Mouse (Mus musculus): ENCODE measurements at regions not wholly inside any gene's neighbourhood (a gene's known extent, or its start where the extent isn't known, plus 50 kb on each side); places are given as distances from the start of the nearest gene placed in this dataset.

DNA sequence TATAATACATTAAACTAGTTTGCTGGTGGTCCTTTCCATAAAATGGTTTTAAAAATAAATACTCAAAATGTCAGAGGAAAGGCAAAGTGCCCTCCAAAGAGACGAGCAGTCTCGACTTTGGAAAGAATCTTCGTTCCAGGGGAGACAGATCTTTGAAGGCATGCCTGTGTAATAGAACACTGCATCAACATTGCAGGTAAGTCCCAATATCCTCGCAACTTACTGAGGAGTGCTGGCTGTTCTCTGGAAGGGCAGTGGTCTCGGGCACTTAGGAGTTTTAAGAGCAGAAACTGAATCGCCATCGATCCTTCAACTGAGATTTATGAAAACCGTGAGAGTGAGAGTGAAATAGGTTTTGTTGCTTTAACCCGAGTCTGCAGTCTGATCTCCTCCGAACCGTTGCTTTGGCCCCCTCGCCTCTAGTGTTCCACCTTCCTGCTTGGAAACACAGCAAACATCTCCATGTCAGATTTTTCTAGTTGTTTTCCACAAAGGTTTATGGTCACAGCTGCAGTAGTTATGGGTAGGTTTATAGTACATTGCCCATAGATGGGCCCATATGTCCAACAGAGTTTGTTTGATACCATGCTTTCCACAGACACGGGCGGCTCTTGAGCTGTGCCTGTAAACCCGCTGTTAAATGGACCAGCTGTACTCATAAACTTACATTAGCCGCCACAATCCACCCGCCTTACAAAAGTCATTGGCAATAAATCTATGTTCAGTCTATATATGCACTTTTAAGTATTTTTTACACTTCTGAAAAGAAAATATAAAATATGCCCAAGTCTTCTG lies 181.6 kb upstream of the Eya4 start:
- WGBS, result 94% methylated on average over 17 of the region's 17 CpGs
- Histone ChIP-seq H3K4me3 (no peak overlapping the region), H3K36me3 (no peaks in the 10 kb centered on the region), H3K27ac (no peak overlapping the region), H3K9ac (no peak overlapping the region), H3K27me3 (no peaks in the 10 kb centered on the region), H3K4me1 (replicated peaks) (no peaks in the 10 kb centered on the region), H3K9me3 (no peaks in the 10 kb centered on the region), H3K4me2 (no peak overlapping the region)
- no peak for ATAC-seq (ENCODE audit: low FRiP score)

DNA sequence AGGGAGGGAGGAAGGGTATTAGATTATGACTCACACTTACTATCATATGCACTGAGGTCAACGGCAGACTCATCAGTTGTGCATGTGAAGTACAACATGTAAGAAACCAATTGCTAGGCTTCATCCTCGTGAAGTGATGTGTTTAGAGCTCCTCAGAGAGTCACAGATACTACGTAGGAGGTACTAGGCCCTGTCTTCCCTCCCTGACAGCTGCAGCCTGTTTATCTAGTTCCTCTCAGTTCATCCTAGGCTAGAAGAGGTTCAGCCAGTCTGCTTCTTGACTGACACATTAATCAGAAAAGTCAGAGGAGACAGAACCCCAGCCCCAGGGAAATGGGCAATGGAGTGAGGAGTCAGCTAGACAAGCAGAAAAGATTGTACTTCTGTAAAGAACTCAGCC lies 180.1 kb upstream of the Eya4 start:
- no peak overlapping the region for H3K4me2 ChIP-seq
- H3K27me3 ChIP-seq, result no peaks in the 10 kb centered on the region
- no peaks in the 10 kb centered on the region for H3K4me1 ChIP-seq (replicated peaks)
- H3K9ac ChIP-seq, result no peak overlapping the region
- no peak overlapping the region for H3K27ac ChIP-seq
- no peaks in the 10 kb centered on the region for H3K9me3 ChIP-seq
- ATAC-seq (ENCODE audit: low FRiP score), result no peak
- H3K36me3 ChIP-seq, result no peaks in the 10 kb centered on the region
- H3K4me3 ChIP-seq, result no peak overlapping the region
- WGBS, result 85% methylated on average over 3 of the region's 3 CpGs

DNA sequence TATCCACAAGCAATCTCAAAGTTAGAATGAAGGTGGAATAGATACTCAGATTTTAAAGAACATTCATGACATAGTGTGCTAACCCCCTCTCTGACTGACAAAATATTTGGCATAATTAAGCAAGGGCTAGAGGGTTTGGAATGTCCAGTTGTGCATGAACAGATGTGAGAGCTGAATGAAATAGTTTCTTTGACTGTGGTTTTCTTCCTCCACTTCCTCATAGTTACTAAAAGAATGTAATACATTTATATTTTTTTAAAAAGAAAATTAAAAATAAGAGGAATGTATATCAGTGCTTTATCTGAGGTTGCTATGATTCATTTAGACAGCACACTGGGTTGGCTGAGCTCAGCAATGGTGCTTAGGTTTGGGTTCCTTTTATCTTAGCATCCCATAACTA lies 176.2 kb upstream of the Eya4 start:
- Histone ChIP-seq H3K9me3 (no peaks in the 10 kb centered on the region), H3K4me3 (no peak overlapping the region), H3K36me3 (no peaks in the 10 kb centered on the region), H3K27me3 (no peaks in the 10 kb centered on the region), H3K4me2 (no peak overlapping the region), H3K9ac (no peak overlapping the region), H3K27ac (no peak overlapping the region), H3K4me1 (replicated peaks) (no peaks in the 10 kb centered on the region)
- no peak for ATAC-seq (ENCODE audit: low FRiP score)

- H3K27me3 ChIP-seq, result no peaks in the 10 kb centered on the region
- no peak for ATAC-seq (ENCODE audit: low FRiP score)
- 73% methylated on average over 1 of the region's 1 CpGs for WGBS
- no peak overlapping the region for H3K9ac ChIP-seq
- H3K4me1 ChIP-seq (replicated peaks), result no peaks in the 10 kb centered on the region
- no peak overlapping the region for H3K4me2 ChIP-seq
- H3K4me3 ChIP-seq, result no peak overlapping the region
- H3K27ac ChIP-seq, result no peak overlapping the region
- H3K36me3 ChIP-seq, result no peaks in the 10 kb centered on the region
- no peaks in the 10 kb centered on the region for H3K9me3 ChIP-seq
Observed at GRCm38 (mm10) chr10:23522664-23523063, 172.1 kb upstream of the Eya4 start.

DNA sequence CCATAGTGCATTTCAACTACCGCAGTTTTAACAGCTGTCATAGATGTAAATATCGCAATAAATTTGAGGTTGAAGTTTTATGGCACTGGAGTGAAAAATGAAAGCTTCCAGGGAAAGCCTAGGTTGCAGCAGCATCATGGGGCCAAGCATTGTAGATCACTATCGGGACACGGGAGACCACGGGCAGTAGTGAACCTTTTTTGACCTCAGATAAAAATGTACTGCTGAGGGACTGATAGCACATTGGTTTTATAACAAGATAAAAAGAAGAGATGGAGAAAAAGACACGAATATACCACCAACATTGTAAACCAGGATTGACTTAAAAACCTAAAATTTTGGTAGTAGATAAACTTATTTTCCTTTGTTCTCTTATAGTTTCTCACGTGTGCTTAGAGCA lies 143.1 kb upstream of the Eya4 start:
- no peak for ATAC-seq (ENCODE audit: low FRiP score)
- Histone ChIP-seq H3K27me3 (no peaks in the 10 kb centered on the region), H3K4me1 (replicated peaks) (no peaks in the 10 kb centered on the region), H3K4me2 (no peak overlapping the region), H3K36me3 (no peaks in the 10 kb centered on the region), H3K27ac (no peak overlapping the region), H3K9me3 (no peaks in the 10 kb centered on the region), H3K9ac (no peak overlapping the region), H3K4me3 (no peak overlapping the region)
- 92% methylated on average over 7 of the region's 7 CpGs for WGBS

GRCm38 (mm10) chr10:23492971-23493370 lies 142.4 kb upstream of the Eya4 start:
- Histone ChIP-seq H3K9me3 (no peaks in the 10 kb centered on the region), H3K4me1 (replicated peaks) (no peaks in the 10 kb centered on the region), H3K27ac (no peak overlapping the region), H3K4me3 (no peak overlapping the region), H3K9ac (no peak overlapping the region), H3K36me3 (no peaks in the 10 kb centered on the region), H3K4me2 (no peak overlapping the region), H3K27me3 (no peaks in the 10 kb centered on the region)
- ATAC-seq (ENCODE audit: low FRiP score), result no peak
- WGBS, result 75% methylated on average over 5 of the region's 5 CpGs

- 78% methylated on average over 3 of the region's 3 CpGs for WGBS
Observed at GRCm38 (mm10) chr10:23488996-23489395, 138.4 kb upstream of the Eya4 start.

DNA sequence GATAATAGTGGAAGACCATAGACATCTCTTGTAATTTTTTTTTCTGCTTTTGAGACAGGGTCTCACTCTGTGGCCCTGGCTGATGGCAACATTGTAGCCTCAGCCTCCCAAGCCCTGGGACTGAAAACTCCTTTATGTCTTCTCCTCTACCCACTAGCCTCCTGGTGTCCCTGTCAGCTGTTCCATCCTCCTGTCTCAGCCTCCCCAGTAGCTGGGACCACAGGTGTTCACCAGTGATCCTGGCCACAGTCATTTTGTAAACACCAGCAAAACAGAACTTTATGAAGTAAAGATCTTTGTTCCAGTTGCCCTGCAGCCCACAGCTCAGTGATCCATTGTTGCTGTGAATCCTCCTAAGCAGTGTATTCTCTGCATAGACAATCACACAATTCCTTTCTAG lies 129.9 kb upstream of the Eya4 start:
- no peak overlapping the region for H3K4me3 ChIP-seq
- H3K27me3 ChIP-seq, result no peaks in the 10 kb centered on the region
- H3K9ac ChIP-seq, result no peak overlapping the region
- H3K27ac ChIP-seq, result no peak overlapping the region
- H3K4me2 ChIP-seq, result no peak overlapping the region
- no peaks in the 10 kb centered on the region for H3K4me1 ChIP-seq (replicated peaks)
- no peak for ATAC-seq (ENCODE audit: low FRiP score)
- no peaks in the 10 kb centered on the region for H3K9me3 ChIP-seq
- no peaks in the 10 kb centered on the region for H3K36me3 ChIP-seq

More at GRCm38 (mm10) chr10:23488996-23489395, 138.4 kb upstream of the Eya4 start:
- no peaks in the 10 kb centered on the region for H3K27me3 ChIP-seq
- H3K4me1 ChIP-seq (replicated peaks), result no peaks in the 10 kb centered on the region
- no peaks in the 10 kb centered on the region for H3K9me3 ChIP-seq
- H3K9ac ChIP-seq, result no peak overlapping the region
- H3K27ac ChIP-seq, result no peak overlapping the region
- no peak overlapping the region for H3K4me2 ChIP-seq
- no peaks in the 10 kb centered on the region for H3K36me3 ChIP-seq
- ATAC-seq (ENCODE audit: low FRiP score), result no peak
- H3K4me3 ChIP-seq, result no peak overlapping the region

- Histone ChIP-seq H3K4me2 (no peak overlapping the region), H3K9me3 (no peaks in the 10 kb centered on the region), H3K36me3 (no peaks in the 10 kb centered on the region), H3K4me3 (no peak overlapping the region), H3K4me1 (replicated peaks) (no peaks in the 10 kb centered on the region), H3K27me3 (no peaks in the 10 kb centered on the region), H3K9ac (no peak overlapping the region), H3K27ac (no peak overlapping the region)
- WGBS, result 91% methylated on average over 2 of the region's 2 CpGs
- no peak for ATAC-seq (ENCODE audit: low FRiP score)
Observed at GRCm38 (mm10) chr10:23478902-23479301, 128.3 kb upstream of the Eya4 start.

- WGBS, result 87% methylated on average over 4 of the region's 4 CpGs
- no peaks in the 10 kb centered on the region for H3K4me1 ChIP-seq (replicated peaks)
- ATAC-seq (ENCODE audit: low FRiP score), result no peak
- no peak overlapping the region for H3K9ac ChIP-seq
- H3K4me3 ChIP-seq, result no peak overlapping the region
- H3K36me3 ChIP-seq, result no peaks in the 10 kb centered on the region
- H3K27me3 ChIP-seq, result no peaks in the 10 kb centered on the region
- H3K4me2 ChIP-seq, result no peak overlapping the region
- no peaks in the 10 kb centered on the region for H3K9me3 ChIP-seq
- no peak overlapping the region for H3K27ac ChIP-seq
Observed at GRCm38 (mm10) chr10:23477104-23477503, 126.5 kb upstream of the Eya4 start.

- no peaks in the 10 kb centered on the region for H3K9me3 ChIP-seq
- no peak overlapping the region for H3K9ac ChIP-seq
- ATAC-seq (ENCODE audit: low FRiP score), result no peak
- H3K4me3 ChIP-seq, result no peak overlapping the region
- H3K27ac ChIP-seq, result no peak overlapping the region
- 92% methylated on average over 3 of the region's 3 CpGs for WGBS
- no peaks in the 10 kb centered on the region for H3K36me3 ChIP-seq
- H3K4me2 ChIP-seq, result no peak overlapping the region
- peaks cover 14% of the 10 kb centered on the region for H3K4me1 ChIP-seq (replicated peaks)
- no peaks in the 10 kb centered on the region for H3K27me3 ChIP-seq
Observed at GRCm38 (mm10) chr10:23450997-23451396, 100.4 kb upstream of the Eya4 start.

GRCm38 (mm10) chr10:23450647-23450979 lies 100.0 kb upstream of the Eya4 start:
- ATAC-seq (ENCODE audit: low FRiP score), result no peak
- WGBS, result 91% methylated on average over 3 of the region's 3 CpGs
- no peak overlapping the region for H3K4me3 ChIP-seq
- H3K27ac ChIP-seq, result no peak overlapping the region
- H3K9me3 ChIP-seq, result no peaks in the 10 kb centered on the region
- no peaks in the 10 kb centered on the region for H3K36me3 ChIP-seq
- H3K4me2 ChIP-seq, result no peak overlapping the region
- no peak overlapping the region for H3K9ac ChIP-seq
- H3K4me1 ChIP-seq (replicated peaks), result peaks cover 14% of the 10 kb centered on the region
- H3K27me3 ChIP-seq, result no peaks in the 10 kb centered on the region

DNA sequence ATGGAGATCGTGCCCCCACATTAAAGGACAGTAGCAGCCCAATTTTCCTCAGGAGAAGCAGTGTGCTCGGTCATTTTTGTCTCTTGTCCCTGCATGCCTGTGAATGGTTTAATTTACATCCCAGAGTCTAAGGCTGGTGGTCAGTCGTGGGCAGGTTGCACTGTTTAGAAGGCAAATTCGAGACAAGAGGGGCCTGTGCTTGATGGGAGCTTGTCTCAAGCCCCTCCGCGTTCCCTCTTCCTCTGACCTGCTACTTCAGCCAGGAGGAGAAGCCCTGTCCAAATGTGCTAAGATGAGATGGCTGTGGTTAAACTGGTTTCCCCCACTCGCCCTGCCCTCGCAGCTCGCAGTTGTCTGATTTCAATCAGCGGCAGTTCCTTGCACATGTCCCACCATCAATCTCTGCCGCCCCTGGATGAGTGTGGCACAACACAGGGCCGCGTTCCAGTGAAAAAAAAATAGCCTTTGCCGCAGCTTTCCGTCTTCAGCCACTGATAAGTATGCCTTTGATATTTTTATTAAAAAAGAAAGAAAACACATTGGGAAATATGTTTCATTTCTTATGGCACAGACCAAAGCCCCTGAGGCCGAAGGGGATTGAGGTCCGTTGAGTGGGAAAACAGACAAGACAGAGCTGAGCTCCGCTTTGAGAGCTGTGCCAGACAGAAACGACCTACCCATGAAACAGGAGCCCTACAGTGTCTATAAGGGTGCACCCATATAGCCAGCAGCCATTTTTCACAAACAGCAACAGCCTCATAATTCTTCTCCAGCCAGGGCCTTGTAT lies 99.5 kb upstream of the Eya4 start:
- H3K9me3 ChIP-seq, result no peaks in the 10 kb centered on the region
- ATAC-seq (ENCODE audit: low FRiP score), result peak; percentile 48
- H3K4me1 ChIP-seq (replicated peaks), result peaks cover 14% of the 10 kb centered on the region
- H3K9ac ChIP-seq, result no peak overlapping the region; the same call in 1 of the 2 replicates
- H3K4me2 ChIP-seq, result peak overlapping the region; percentile 42
- H3K27me3 ChIP-seq, result no peaks in the 10 kb centered on the region
- 52% methylated on average over 19 of the region's 19 CpGs for WGBS
- no peaks in the 10 kb centered on the region for H3K36me3 ChIP-seq
- peak overlapping the region; percentile 15; the same call in 1 of the 2 replicates for H3K4me3 ChIP-seq
- H3K27ac ChIP-seq, result 0 out of 2 replicates have a peak overlapping the region, but pooled peaks have one; percentile 20
